Mouse (Mus musculus) B cell, adult 2 months (primary cell): ENCODE measurements at regions not wholly inside any gene's neighbourhood (a gene's known extent, or its start where the extent isn't known, plus 50 kb on each side); places are given as distances from the start of the nearest gene placed in this dataset.

Source experiments
- DNase-seq, 2 experiments: peaks; one replicate each; pipeline ENCODE4 v3.0.0; 2022

- no peak for DNase-seq
Measured at GRCm38 (mm10) chr3:103517376-103518304, 57.4 kb upstream of the Syt6 start.

GRCm38 (mm10) chr3:103518624-103519023 is 56.4 kb upstream of the Syt6 start:
- no peak for DNase-seq
